In the genomic region with DNA sequence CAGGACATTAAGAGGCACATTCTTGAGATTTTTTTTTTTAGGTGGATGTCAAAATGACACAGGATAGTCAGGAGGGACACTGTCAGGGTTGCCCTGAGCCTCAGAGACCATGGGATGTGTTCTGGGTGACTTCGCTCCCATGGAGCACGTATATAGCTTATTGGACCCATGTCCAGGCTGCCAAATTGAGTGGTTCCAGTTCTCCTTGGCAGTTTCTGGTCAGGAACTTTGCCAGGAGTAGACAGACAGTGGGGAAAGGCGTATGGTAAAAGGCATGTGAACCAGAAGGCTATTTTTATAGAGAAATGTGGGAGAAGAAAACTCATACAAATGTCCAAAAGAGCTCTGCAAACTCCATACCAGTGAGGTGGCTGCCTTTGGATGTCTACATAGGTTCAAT, we compare ENCODE assay signal across 21 mouse cellular contexts.
"Had no signal": no experiment of that assay in that cellular context is flagged by ENCODE, and none has a peak within 500 bp of the region (broad histone marks: within the 10 kb centered on the region; RNA-seq: fewer than 3 reads in every experiment).

No protein-coding gene starts in this region.

- H3K4me3 ChIP-seq: layer of hippocampus, adult 2 months; limb, embryonic 10.5 days; limb, embryonic 13.5 days; liver, embryonic 12.5 days; liver, embryonic 15.5 days; lung, embryonic 15.5 days; megakaryocyte, embryonic 14.5 days; midbrain, embryonic 10.5 days; midbrain, embryonic 13.5 days; myocyte; neural tube, embryonic 13.5 days had no signal

- H3K4me2 ChIP-seq: limb, embryonic 13.5 days; liver, embryonic 12.5 days; liver, embryonic 15.5 days; lung, embryonic 15.5 days; midbrain, embryonic 13.5 days; neural tube, embryonic 13.5 days had no signal

- H3K4me1 ChIP-seq: liver, embryonic 12.5 days; liver, embryonic 15.5 days; lung, embryonic 15.5 days; megakaryocyte, embryonic 14.5 days had no signal

- H3K36me3 ChIP-seq: limb, embryonic 10.5 days; limb, embryonic 13.5 days; liver, embryonic 12.5 days; liver, embryonic 15.5 days; lung, embryonic 15.5 days; midbrain, embryonic 10.5 days; midbrain, embryonic 13.5 days; neural tube, embryonic 13.5 days had no signal

- H3K9me3 ChIP-seq: limb, embryonic 10.5 days; limb, embryonic 13.5 days; liver, embryonic 12.5 days; liver, embryonic 15.5 days; lung, embryonic 15.5 days; megakaryocyte, embryonic 14.5 days; midbrain, embryonic 10.5 days; midbrain, embryonic 13.5 days; neural tube, embryonic 13.5 days had no signal

- H3K27me3 ChIP-seq: lung, embryonic 15.5 days; midbrain, embryonic 13.5 days; neural tube, embryonic 13.5 days had no signal

- ATAC-seq: liver, embryonic 12.5 days; midbrain, embryonic 13.5 days; midbrain, embryonic 16.5 days had no signal

- H3K9ac ChIP-seq: limb, embryonic 13.5 days; liver, embryonic 12.5 days; liver, embryonic 15.5 days; lung, embryonic 15.5 days; midbrain, embryonic 13.5 days; neural tube, embryonic 13.5 days had no signal

- H3K27ac ChIP-seq: kidney, postnatal 0 days; layer of hippocampus, adult 2 months; limb, embryonic 10.5 days; limb, embryonic 13.5 days; liver, embryonic 12.5 days; liver, embryonic 15.5 days; lung, embryonic 15.5 days; midbrain, embryonic 10.5 days; midbrain, embryonic 13.5 days; neural tube, embryonic 13.5 days had no signal

- DNase-seq: kidney, postnatal 25 days; layer of hippocampus, adult 9-11 months; liver; lung, adult 18-20 months; lung, postnatal 10 days; lung, postnatal 36 days; thymus, adult 18-20 months; thymus, postnatal 36 days had no signal
